Mouse (Mus musculus): ENCODE measurements around the gene 4933415F23Rik.

DNA sequence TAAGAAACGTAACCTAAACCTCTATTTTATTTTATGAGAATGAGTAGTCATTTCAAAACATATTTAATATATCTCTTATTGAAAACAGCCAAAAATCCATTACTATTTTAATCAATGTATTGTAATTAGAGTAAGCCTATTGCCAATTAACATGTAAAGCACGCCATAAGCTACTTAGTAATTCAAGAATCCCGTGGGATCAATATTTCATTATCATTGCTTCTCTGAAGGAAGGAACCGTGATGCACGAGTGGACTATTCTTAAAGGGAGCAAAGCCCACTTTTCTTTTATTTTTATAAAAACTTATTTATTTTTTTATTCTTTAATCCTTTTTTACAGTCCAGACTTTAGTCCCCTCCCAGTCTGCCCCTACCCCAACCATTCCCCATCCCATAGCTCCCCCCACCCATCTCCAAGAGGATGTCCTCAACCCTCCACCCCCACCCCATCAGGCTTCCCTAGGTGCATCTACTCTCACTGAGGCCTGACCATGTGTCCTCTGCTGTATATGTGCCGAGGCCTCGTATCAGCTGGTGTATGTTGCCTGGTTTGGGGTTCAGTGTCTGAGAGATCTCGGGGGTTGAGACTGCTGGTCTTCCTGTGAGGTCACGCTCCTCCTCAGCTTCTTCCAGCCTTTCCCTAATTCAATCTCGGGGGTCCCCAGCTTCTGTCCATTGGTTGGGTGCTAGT is 39.2 kb upstream of the 4933415F23Rik start:
- no peak for TF ChIP-seq CTCF (IDR thresholded peaks at IDR 0.05; ENCODE audit: low read depth)
- no peak for TF ChIP-seq EP300 (IDR thresholded peaks at IDR 0.05; ENCODE audit: low read depth)
